Mouse (Mus musculus) liver, embryonic 11.5 days (tissue): Measurements from ENCODE around the gene Atp2b1. TPM values are rescaled to one million over a fixed set of nuclear protein-coding genes. Genes with fewer than 3 reads are reported as not detected.

Source experiments
- polyA plus RNA-seq: library from polyadenylated mRNA; unstranded; fragments of >200 nt; fragmentation: Nextera tagmentation; extraction: Ambion mirVana; gene quantifications from 2 replicates; pipeline ENCODE4 v1.2.1, GENCODE M21; 2014

Atp2b1 gene
- polyA plus RNA-seq, 1 experiment from 2014 or later, result 71.9 TPM

Other genes with a start within 250 kb of the Atp2b1 start
- 19.0 and 20.5 TPM in 2 replicates for gene Poc1b, start 192.6 kb downstream of the Atp2b1 start, polyA plus RNA-seq
- 7.0 and 7.8 TPM in 2 replicates for gene Galnt4, start 193.8 kb downstream of the Atp2b1 start, polyA plus RNA-seq
- 0.14 TPM in 1 of 2 replicates, not detected in the other for gene Phxr2, start 211.9 kb downstream of the Atp2b1 start, polyA plus RNA-seq